Mouse (Mus musculus): Measurements from ENCODE around the gene Tmc3.

The Tmc3 gene

DNA sequence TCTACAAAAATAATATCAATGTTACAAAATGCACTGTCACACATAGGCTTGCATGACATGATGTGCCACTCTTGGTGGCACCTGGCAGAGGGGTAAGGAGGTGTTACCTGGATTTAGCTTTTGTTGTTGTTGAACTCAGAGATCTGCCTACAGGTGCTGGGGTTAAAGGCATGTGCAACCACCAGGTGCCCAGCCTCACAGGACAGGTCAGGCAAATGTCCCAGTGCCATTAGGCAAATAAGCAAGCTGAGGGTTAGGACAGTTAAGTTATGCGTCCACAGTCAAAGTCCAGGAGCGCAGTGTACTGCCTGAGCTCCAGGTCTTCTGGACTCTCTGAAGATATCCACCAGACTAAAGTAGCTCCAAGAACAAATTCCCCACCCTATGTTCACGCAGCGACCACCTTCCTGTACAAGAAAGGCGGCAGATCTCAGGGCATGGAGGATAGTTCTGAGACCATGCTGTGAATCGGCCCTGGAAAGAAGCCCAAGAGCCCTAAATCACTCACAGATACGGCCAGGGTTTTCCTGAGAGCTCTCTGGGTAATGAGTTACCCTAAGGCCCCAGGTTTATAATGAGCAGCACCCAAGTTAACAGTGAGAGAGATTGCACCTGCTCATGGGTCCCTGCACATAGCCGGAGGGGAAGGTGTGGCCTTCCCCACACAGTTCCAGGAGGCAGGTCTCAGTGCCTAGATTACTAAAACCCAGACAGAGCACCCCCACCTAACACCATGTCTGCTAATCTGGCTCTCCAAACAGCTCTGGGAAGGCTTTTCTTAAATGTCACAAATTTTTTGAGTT, 53.3 kb downstream of the Tmc3 start:
- DNase-seq (ENCODE audit: low spot score in 2 of 2), result no peak

DNA sequence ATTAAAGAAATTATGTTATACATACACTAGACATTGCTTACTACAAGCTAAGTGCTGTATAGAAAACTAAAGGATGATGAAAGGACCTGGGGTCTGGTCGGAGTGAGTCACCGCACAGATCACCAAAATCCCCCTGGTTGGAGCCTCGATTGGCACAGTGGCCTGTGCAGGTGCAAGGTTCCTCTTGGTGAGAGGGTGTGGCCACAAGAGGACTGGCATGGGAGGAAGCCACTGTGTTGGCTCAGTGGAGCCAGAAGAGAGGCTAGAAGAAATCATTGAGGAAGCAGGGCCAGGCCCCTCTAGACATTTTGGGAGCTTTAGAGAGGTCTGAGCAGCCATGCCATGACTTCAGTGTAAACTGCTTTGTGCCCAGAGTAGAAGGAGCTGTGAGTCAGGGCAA, 54.4 kb downstream of the Tmc3 start:
- peak in 1 of 2 experiments; percentile 58 for DNase-seq (ENCODE audit: low spot score in 2 of 2)

DNA sequence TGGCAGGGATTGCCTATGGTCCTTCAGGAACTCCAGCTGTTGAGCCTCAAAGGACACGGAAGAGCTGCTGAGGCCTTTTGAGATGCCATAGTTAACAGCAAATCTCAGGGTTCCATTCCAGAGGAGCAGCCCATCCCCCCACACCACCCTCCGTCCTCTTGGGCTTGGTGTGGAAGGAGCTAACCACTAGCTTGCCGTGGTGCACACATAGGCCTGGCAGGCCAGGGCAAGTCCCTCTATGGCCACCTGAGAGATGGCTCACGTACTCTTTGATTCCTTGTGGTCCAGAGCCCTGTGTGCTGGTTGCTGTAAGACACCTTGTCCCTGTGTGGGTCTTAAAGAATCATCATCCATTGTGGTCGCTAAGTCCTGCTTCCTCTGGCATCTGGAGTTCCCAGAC, 55.9 kb downstream of the Tmc3 start:
- DNase-seq (ENCODE audit: low spot score in 2 of 2), result no peak

DNA sequence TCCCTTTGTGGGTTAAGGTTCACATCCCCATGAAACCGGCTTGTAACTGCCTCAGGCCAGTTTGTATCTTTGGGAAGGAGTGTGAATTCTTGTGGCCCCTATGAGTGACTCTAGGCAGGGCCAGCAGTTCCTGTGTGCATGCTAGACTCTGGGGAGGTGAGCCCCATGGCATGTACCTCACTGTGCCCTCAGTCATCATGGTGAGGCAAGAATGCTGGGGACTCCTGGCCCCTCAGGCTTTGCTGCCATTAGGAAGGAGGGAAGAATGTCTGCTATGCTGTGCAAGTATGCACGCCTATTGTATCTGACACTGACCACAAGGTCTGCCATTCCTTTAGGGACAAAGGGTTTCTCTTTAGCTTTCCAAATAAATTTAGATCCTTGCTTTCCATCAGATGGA, 56.4 kb downstream of the Tmc3 start:
- no peak for DNase-seq (ENCODE audit: low spot score in 2 of 2)

DNA sequence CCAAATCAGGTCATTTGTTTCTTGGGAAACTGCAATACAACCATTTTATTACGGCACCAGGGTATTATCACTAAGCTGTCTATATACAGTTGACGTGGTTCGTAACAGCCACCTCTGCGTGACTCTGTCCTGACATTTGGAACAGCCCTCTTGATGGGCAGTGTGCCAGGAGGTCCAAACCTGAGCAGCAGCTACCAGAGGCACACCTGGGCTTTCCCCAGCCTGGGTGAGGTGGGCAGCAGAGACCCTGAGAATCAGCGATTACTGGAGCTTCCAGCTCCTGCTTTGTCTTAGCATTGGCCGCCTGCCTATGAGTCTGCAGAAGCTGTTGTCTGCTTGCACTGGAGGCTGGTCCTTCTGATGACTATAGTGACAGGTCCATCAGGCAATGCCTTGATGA, 58.9 kb downstream of the Tmc3 start:
- no peak for DNase-seq (ENCODE audit: low spot score in 2 of 2)

DNA sequence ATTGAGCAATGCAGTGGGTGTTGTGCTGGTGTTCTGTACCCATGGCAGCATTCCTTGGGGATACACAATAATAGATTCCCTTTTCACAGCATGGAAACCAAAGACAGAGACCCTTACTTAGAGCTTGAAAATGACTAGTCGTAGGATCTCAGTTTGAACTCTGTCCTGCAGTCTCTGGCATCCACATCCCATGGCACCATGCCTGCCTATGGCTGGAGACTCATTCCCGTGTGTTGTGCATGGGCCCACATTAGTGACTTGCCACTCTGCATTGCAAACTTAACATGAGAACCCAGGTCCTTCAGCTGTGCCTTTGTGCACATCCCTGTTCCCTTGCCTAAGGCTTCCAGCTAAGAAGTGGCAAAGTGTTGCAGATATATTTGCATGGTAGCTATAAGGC, 60.0 kb downstream of the Tmc3 start:
- no peak for DNase-seq (ENCODE audit: low spot score in 2 of 2)

DNA sequence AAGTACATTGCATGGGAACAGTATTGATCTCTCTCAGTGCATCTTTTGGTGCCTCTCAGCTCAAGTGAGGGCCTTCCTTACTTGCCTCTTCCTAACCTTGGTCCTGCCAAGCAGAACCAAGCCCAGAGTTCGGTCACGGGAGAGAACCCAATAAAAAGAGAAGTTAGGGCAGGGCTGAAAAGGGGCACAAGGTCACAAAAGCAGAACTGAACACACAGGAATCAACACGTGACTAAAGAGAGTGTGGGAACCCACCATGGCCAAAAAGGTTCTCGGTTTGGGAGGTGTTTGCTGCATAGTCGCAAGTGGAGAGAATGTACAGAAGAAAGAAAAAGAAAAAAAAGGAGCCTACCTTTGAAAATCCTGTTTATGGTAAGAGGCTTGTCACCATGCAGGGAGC, 60.7 kb downstream of the Tmc3 start:
- DNase-seq (ENCODE audit: low spot score in 2 of 2), result peak in 1 of 2 experiments; percentile 53

DNA sequence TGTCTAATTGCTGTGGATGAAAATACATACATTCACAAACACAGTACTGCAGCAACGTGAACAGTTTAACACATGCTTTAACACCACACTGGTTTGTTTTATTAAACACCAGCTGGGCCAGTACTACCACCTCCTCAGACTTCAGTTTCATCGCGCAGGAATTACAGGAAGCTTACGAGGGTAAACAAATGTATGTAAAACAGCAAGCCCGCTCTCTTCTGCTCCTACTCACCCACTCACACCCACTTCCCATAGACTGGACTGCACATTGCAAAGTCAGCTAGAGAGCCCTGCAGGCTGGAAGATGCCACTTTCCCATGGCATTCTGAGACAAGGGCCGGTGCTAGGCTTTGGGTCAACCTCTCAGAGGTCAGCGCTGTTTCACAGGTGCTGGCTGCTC, 64.1 kb downstream of the Tmc3 start:
- no peak for DNase-seq (ENCODE audit: low spot score in 2 of 2)

DNA sequence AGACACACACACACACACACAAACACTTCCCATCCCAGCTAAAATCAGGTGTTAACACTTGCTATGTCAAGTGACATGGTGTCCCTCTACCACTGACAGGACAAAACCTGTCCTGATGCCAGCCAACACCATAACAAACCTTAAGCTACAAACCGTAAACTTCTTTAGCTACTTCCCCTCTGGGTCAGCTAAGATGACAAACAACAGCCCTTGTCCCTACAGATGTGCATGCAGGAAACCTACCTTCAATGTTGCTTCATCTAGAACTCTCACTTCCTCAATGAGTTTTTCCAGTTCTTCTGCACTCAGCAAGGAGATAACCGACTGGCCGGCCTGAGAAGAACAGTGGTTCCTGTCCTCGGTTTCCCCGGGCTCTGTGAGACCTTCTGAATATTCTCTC, 65.9 kb downstream of the Tmc3 start:
- no peak for DNase-seq (ENCODE audit: low spot score in 2 of 2)

DNA sequence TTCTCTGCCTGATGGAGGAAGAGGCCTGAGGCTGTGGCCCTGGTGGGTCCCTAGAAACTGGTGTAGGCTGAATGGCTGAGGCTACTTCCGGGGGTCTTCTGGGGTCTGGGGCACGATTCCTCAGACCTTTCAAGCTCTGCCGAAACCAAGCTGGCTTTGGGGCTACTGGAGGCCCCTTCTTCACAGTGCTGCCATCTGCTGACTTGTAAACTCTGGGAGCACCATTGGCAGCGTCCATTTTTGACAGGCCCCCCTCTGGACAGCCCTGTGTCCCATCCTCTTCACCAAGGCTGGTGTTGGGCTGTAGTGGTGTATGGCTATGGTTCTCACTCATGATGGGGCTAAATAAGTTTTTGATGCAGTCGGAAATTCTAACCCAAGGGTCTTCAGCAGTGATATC, 67.8 kb downstream of the Tmc3 start:
- no peak for DNase-seq (ENCODE audit: low spot score in 2 of 2)

DNA sequence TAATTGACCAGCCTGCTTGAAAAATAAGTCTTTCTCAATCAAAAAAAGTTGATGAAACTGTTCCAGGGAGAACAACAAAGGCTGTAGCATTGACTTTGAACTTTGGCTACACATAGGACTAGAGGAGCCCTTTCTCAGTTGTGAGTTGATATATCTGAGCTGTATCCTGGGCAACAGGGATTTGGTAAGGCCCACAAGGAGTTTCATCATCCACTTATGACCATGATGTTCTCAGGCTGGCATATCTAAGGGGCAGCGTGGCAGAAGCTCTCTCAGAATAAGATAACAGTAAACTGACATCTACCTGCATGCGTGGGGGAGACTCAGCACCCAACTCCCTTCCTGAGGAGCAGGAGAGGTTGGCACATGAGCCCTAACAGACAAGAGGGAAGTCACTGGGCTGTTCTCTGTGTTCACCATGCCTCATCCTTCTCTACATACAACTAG, 68.9 kb downstream of the Tmc3 start:
- no peak for DNase-seq (ENCODE audit: low spot score in 2 of 2)

DNA sequence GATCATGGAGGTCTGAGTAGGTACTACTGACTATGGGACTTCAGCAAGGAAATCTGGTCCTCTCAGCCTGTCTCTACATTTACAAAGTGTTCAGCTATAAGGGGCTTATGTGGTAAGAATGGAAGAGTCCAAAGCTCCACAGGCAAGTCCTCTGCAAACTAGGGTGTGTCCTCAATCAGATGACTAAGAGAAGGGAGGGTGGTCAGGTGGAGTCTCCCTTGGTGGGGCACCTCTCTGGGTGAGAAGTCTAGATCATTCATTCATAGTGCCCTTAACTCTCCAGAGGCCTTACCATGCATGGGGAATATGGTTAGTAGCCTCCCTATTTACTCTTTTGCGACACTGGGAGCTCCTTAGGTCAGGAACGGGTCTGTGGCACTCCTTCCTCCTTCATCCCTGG, 69.5 kb downstream of the Tmc3 start:
- DNase-seq (ENCODE audit: low spot score in 2 of 2), result no peak

DNA sequence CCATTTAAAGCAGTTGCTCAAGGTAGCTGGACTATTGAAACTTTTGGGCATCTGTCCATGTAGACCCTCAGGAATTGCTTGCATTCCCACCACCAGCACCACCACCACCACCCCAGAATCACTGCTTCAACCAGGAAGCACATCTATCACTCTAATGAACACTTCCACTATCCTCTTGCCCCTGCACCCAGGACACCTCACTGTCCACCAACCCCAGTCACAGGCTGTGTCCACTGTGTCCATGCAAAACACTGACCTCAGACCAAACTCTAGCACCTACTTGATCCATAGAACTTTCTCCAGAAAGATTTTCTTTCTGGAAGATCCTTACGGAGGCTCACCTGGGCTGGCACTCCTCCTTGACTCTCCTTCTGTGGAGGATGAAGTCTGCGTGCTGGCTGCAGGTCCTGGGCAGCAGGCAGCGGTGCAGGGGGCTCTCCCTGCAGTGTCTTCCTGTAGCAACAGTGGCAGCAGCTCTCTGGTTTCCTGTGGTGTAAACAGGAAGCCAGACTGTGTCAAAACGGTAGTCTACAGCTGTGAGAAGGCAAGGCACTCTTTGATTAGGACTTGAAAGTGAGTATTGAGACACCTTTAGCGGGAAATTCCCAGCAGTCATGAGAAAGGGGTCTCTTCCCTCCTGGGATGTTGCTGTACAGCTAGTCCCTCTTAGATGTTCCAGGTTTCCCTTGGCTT, 70.4 kb downstream of the Tmc3 start:
- DNase-seq (ENCODE audit: low spot score in 2 of 2), result peak; percentile 36 to 73

DNA sequence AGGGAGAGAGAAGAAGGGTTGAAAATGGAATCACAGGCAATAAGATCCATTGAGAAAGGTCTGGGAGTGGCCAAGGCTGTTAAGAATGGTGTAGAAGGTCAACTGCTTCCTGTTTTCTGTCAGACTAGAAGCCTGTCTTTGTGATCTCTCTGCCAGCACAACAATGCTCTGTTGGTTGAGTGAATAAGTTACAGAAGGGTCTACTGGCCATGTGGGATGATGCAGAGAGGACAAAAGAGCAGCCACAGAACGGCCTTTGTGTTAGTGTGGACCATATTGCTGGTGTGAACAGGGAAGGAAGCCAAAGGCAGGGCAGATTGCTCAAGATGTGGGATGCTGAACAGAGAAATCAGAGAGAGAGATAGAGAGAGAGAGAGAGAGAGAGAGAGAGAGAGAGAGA, 74.0 kb downstream of the Tmc3 start:
- no peak for DNase-seq (ENCODE audit: low spot score in 2 of 2)

DNA sequence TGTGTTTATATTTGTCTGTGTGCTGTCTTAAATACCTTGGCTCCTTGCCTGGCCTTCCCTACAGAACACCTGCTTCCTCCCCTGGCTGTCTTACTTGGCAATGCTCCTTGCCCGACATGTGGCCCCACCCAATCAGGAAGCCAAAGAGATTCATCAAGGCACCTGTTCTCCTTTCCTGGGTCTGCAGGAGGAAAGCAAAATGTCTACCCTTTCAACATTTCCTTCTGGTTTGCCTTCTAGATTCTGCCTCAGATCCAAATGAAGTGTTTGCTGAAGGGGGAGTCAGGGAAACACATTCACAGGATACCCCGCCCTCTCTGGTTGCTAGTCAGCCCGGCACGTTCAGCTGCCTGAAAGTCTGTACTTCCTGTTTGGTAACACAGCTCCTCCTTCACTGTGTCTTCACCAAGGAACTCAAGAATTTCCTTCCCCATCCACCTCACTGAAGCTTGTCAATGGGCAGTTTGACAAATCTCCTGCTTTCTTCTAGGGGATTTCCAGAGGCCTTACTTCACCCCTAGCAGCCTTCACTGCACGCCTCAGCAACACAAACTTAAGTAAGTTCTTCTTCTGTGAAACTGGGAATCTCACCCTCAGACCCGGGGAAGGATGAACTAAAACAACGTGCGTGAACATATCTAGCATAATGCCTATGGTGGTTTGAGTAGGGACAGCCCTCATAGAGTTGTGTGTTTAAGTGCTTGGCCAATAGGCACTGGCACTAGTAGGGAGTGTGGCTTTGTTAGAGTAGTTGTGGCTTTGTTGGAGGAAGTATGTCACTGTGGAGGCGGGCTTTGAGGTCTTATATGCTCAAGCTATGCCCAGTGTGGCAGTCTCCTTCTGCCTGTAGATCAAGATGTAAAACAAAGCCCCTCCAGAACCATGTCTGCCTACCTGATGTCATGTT, 74.7 kb downstream of the Tmc3 start:
- peak in 1 of 2 experiments; percentile 52 for DNase-seq (ENCODE audit: low spot score in 2 of 2)

DNA sequence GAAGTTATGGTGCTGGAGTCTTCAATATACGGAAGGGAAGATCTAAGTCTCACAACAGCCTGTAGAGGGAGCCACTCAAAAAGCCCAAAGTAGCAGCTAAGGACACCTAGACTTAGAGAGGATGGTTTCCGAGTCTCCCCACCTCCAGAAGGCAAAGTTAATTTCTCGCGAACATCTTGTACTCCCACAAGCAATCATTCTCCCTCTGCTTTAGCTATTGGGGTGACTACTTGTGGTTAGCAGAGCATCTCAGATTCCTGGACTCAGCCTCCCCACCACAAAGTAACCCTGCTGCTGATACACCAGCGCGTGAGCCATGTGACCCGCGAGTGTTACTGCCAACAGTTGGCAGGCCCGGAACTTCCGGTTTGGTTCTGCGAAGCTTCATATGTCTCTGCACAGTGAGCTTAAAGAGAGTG, 75.6 kb downstream of the Tmc3 start:
- DNase-seq (ENCODE audit: low spot score in 2 of 2), result peak in 1 of 2 experiments; percentile 56

DNA sequence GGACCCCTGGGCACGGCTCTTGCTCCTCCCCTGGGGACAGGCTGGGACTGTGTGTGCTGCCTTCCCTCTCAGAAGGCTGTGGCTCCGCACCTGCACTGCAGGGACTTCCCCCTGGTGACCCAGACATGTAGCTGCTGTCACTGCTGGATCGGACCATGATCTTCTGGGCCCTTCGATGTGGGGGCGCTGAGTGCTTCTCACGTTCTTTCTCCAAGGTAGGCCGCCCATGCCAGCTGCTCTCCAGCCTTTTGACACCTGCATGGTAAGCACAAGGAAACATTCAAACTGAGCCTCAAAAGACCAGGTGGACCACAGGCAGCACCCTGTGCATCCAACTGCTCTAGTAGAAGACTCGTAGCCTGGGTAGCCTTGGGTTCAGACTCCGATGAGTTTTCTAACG, 76.3 kb downstream of the Tmc3 start:
- peak in 1 of 2 experiments; percentile 52 for DNase-seq (ENCODE audit: low spot score in 2 of 2)

DNA sequence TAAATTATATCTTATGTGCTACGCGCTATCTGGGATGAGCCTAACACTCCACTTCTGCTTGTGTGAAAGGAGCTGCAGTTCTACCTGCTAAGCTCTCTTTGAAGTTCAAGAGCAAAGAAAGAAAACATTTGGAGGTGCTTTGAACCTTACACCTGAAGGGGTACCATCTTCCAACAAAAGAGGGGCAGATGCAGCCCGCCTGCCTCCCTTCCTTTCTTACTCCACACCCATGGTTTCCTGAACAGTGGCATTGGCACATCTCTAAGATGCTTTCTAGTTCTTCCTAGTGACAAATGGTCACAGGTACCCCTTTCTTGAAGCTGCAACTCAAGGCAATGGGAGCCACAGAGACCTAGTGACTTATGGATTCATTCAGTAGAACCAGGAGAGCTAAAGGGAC, 77.0 kb downstream of the Tmc3 start:
- DNase-seq (ENCODE audit: low spot score in 2 of 2), result no peak

DNA sequence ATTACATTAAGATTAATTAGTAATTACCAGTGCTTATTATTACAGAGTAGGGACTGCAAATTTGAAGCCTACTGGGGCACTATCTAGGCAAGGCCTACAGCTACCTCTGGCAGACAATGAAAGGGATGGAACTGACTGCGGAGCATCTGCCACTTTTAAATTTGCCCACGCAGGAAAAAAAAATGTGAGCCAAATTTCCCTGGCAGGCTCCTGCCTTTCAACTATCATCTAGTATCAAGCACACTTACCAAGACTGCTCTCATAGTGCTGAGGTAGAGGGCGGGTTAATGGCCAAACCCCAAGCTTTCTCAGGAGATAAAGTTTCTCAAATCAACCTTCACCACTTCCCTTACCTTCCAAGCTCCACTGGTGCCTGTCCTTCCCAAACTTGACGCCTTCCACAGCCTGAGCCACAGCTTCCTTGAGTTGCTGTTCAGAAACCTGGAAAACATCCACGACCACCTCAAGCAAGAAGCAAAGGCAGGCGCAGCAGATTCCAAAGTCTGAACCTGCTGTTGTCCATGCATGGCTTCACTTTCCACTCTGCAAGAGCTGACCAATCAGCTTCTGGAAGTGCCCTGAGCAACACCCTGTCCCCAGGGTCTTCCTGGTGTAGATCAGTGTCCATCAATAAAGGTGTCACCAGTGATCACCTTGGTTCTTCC, 78.1 kb downstream of the Tmc3 start:
- DNase-seq (ENCODE audit: low spot score in 2 of 2), result no peak

DNA sequence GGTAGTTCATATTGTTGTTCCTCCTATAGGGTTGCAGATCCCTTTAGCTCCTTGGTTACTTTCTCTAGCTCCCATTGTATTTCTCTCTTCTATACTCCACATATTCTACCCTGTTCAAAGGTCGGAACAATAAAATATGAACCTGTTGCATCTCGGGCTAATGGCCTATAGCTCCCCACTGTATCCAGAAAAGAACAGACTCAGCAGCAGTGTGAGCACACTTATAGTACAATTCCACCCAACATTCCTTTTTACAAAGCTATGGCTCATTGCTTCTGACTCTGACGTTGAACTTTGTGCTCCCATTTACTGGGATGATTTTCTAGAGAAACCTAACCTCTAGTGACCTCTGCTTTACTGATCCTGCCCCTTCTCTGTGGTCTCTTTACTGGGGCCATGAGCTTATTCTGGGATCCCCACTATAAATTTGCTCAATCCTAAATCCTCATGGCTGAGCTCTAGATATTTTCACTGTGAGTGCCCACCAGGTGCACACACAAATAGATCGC, 81.4 kb downstream of the Tmc3 start:
- DNase-seq (ENCODE audit: low spot score in 2 of 2), result peak in 1 of 2 experiments; percentile 1

DNA sequence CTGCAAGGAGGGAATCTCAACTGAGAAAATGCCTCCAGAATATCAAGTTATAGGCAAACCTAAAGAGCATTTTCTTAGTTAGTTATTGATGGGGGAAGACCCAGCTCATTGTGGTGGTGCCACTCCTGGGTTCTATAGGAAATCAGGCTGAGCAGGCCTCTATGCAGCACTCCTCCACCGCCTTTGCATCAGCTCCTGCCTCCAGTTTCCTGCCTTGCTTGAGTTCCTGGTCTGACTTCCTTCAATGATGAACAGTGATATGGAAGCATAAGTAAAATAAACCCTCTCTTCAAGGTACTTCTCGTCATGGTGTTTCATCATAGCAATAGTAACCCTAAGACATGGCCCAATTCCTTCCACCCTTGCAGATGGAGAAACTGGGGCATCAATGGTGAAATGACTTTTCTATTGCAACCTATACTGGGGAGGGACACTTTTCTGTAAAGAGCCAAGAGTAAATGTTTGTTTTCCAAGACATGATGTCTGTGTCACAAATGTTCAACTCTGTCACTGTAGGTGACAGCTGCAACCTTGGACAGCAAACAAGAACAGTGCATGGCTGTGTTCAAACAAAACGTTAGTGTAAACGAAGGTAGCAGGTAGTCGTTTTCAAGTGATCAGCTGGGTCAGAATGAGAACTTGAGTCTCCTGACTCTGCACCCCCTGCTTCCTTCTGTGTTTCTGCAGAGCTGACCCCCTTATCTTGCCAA, 83.4 kb downstream of the Tmc3 start:
- DNase-seq (ENCODE audit: low spot score in 2 of 2), result peak in 1 of 2 experiments; percentile 8
